Mouse (Mus musculus) myocyte (in vitro differentiated cells): ENCODE results near the gene Zfp683. TPM values are rescaled to one million over a fixed set of nuclear protein-coding genes. Genes with fewer than 3 reads are reported as not detected.

Experiments
- H3K27me3 ChIP-seq: one replicate; pipeline ENCODE4 v1.6.1; 2011; ENCODE audit not compliant: control insufficient read depth, insufficient read depth, insufficient read length
- H3K36me3 ChIP-seq: one replicate; pipeline ENCODE4 v1.6.1; 2011; ENCODE audit not compliant: control insufficient read depth, insufficient read depth
- H3K4me2 ChIP-seq: one replicate; pipeline ENCODE4 v1.6.1; 2011; ENCODE audit warnings: low read depth, control low read depth
- H3K4me3 ChIP-seq: one replicate; pipeline ENCODE4 v1.5.1; 2011; ENCODE audit warnings: mild to moderate bottlenecking, control low read depth, moderate library complexity
- H3K79me2 ChIP-seq: one replicate; pipeline ENCODE4 v1.6.1; 2011; ENCODE audit not compliant: control insufficient read depth, insufficient read depth
- H3ac ChIP-seq: one replicate; pipeline ENCODE4 v1.6.1; 2011; ENCODE audit not compliant: control insufficient read depth, insufficient read length
- CEBPB ChIP-seq: IDR thresholded peaks from 2 replicates; pipeline ENCODE4 v1.6.1; 2011; ENCODE audit warnings: mild to moderate bottlenecking, moderate library complexity; ENCODE audit not compliant: poor library complexity, insufficient read depth, severe bottlenecking
- E2F4 ChIP-seq: IDR thresholded peaks from one replicate; pipeline ENCODE4 v1.6.1; 2011; ENCODE audit warnings: mild to moderate bottlenecking, control low read depth, moderate library complexity; ENCODE audit not compliant: insufficient read depth
- MAX ChIP-seq: IDR thresholded peaks from one replicate; pipeline ENCODE4 v1.6.1; 2011; ENCODE audit warnings: low read depth, mild to moderate bottlenecking, control low read depth
- MYOD1 ChIP-seq, 3 experiments: IDR thresholded peaks; one replicate each; pipeline ENCODE4 v1.6.1; 2011; ENCODE audit warnings: control low read depth in 2 of 3, low read depth in 2 of 3, mild to moderate bottlenecking in 2 of 3, moderate library complexity in 1 of 3; ENCODE audit not compliant: insufficient read length in 2 of 3, control insufficient read depth in 1 of 3
- MYOG ChIP-seq, 3 experiments: IDR thresholded peaks; one replicate each; pipeline ENCODE4 v1.6.1; 2011; ENCODE audit warnings: control low read depth in 2 of 3, low read depth in 2 of 3, mild to moderate bottlenecking in 2 of 3; ENCODE audit not compliant: insufficient read length in 2 of 3, control insufficient read depth in 1 of 3, insufficient read depth in 1 of 3
- POLR2A ChIP-seq: IDR thresholded peaks from one replicate; pipeline ENCODE4 v1.6.1; 2011; ENCODE audit warnings: low read depth, mild to moderate bottlenecking, control low read depth, moderate library complexity; ENCODE audit not compliant: insufficient read length
- POLR2AphosphoS2 ChIP-seq: IDR thresholded peaks from one replicate; pipeline ENCODE4 v1.6.1; 2011; ENCODE audit warnings: low read depth, control low read depth; ENCODE audit not compliant: insufficient read length
- REST ChIP-seq: IDR thresholded peaks from one replicate; pipeline ENCODE4 v1.6.1; 2011; ENCODE audit warnings: mild to moderate bottlenecking, control low read depth, moderate library complexity; ENCODE audit not compliant: insufficient read depth, insufficient read length
- SRF ChIP-seq: IDR thresholded peaks from one replicate; pipeline ENCODE4 v1.6.1; 2011; ENCODE audit warnings: low read depth; ENCODE audit not compliant: control insufficient read depth, insufficient read length
- TCF12 ChIP-seq: IDR thresholded peaks from one replicate; pipeline ENCODE4 v1.6.1; 2011; ENCODE audit warnings: mild to moderate bottlenecking, control low read depth; ENCODE audit not compliant: poor library complexity, insufficient read depth, severe bottlenecking
- TCF3 ChIP-seq: IDR thresholded peaks from one replicate; pipeline ENCODE4 v1.6.1; 2011; ENCODE audit warnings: low read depth, control low read depth; ENCODE audit not compliant: insufficient read length
- USF1 ChIP-seq: IDR thresholded peaks from one replicate; pipeline ENCODE4 v1.6.1; 2011; ENCODE audit warnings: low read depth, mild to moderate bottlenecking, control low read depth, moderate library complexity
- polyA plus RNA-seq: library from polyadenylated mRNA; unstranded; fragments of >200 nt; fragmentation: generic; extraction: Trizol; gene quantifications from one replicate; pipeline ENCODE4 v1.2.1, GENCODE M21; 2012; ENCODE audit warnings: missing spikeins

Zfp683 gene
- polyA plus RNA-seq, result not detected

DNA sequence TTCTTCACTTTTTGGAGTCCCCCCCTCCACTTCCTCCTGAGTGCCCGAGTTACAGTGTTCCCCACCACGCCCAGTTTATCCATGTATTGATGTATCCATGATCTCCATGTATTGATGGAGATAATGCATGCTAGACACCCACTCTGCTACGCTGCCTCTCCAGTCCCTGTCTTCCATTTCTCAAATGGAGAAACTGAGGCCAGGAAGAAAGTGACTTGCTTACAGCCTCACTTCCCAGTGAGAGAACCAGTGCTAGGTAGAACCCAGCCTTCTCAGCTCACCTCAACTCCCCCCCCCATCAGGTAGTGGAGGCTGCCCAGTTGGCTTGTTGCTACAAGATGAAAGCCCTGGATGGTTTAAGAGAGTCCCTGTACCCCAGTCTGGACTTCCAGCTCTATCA is at the start of gene Zfp683:
Gene Zfp683, plus strand, starts transcription at position 301 of the 400 bp plus-strand sequence.
- Histone ChIP-seq H3K4me2 (no peak within 1 kb of the TSS), H3K36me3 (no peaks in the 10 kb centered on the region), H3K27me3 (peaks cover 42% of the 10 kb centered on the region), H3K79me2 (no peaks in the 10 kb centered on the region), H3K4me3 (no peak within 1 kb of the TSS), H3ac (no peak within 1 kb of the TSS)
- no peak for TF ChIP-seq POLR2AphosphoS2
- no peak for TF ChIP-seq CEBPB
- TF ChIP-seq USF1, result no peak
- TF ChIP-seq TCF12, result no peak
- no peak for TF ChIP-seq MYOG (IDR thresholded peaks at IDR 0.05; ENCODE audit: control insufficient read depth in 1 of 3, insufficient read depth in 1 of 3, insufficient read length in 2 of 3, low read depth in 2 of 3)
- TF ChIP-seq TCF3, result no peak
- no peak for TF ChIP-seq MAX
- TF ChIP-seq POLR2A, result no peak
- TF ChIP-seq SRF, result no peak
- TF ChIP-seq MYOD1 (IDR thresholded peaks at IDR 0.05; ENCODE audit: control insufficient read depth in 1 of 3, insufficient read length in 2 of 3, low read depth in 2 of 3), result no peak
- no peak for TF ChIP-seq E2F4
- TF ChIP-seq REST, result no peak

DNA sequence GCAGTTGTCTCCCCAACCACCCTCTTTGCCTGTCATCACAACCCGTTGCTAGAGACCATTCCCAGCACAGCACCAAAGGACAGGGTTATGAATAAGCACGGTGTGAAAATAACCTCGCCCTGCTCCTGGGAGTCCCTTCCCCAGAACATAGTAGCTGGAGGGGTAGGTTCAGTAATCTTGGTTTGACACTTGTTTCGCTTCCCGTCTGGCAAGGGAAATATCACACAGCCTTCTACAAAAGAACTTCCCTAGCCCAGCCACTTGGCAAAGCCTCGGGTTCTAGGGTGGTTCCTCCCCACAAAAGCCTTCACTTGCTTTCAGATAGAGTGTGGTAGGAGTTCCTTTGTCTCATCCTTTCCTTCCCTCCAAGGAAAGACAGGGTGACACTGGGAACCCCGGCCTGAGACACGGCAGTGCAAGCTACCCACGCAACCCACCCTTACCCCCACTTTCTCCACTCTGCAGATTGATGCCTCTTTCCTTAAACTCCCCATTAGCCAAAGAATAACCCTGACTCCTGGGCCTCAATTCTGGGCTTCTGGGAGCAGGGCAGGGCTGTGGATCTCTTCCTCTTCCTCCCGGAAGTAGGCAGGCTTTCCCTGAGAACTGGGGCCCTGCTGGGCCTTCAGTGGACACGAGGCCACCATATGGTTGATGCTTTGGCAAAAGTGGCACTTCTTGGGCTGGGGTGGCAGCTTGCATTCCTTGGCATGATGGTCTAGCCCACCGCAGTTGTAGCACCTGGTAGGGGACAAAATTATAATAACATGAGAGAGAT is 47.9 kb upstream of the Zfp683 start:
- TF ChIP-seq CEBPB (no peak), POLR2A (no peak), SRF (no peak), USF1 (no peak), MYOG (IDR thresholded peaks at IDR 0.05; ENCODE audit: control insufficient read depth in 1 of 3, insufficient read depth in 1 of 3, insufficient read length in 2 of 3, low read depth in 2 of 3) (no peak), POLR2AphosphoS2 (no peak), TCF12 (no peak), TCF3 (no peak), REST (no peak), MYOD1 (IDR thresholded peaks at IDR 0.05; ENCODE audit: control insufficient read depth in 1 of 3, insufficient read length in 2 of 3, low read depth in 2 of 3) (no peak), E2F4 (no peak), MAX (no peak)
- H3K36me3 ChIP-seq, result no peaks in the 10 kb centered on the region
- H3K4me2 ChIP-seq, result no peak overlapping the region
- no peaks in the 10 kb centered on the region for H3K79me2 ChIP-seq
- H3K4me3 ChIP-seq, result no peak overlapping the region
- no peak overlapping the region for H3ac ChIP-seq
- H3K27me3 ChIP-seq, result peaks cover 40% of the 10 kb centered on the region

DNA sequence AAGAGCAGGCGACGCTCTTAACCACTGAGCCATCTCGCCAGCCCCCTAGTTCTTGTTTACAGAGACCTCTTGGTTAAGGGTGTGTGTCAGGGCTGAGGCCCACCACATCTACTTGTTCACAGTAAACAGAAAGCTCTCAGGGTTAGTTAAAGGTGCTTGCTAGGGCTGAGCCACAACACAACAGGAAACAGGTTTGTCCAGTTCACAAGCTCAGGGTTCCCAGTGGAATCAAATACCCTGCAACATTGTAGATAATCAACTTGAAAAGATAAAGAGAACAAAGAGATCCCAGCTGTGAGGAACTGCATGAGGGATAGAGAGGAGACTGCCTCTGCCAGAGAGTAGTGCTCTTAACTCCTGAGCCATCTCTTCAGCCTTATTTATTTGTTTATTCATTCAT is 46.8 kb upstream of the Zfp683 start:
- no peaks in the 10 kb centered on the region for H3K36me3 ChIP-seq
- no peak overlapping the region for H3K4me2 ChIP-seq
- no peaks in the 10 kb centered on the region for H3K79me2 ChIP-seq
- TF ChIP-seq CEBPB (no peak), MYOD1 (IDR thresholded peaks at IDR 0.05; ENCODE audit: control insufficient read depth in 1 of 3, insufficient read length in 2 of 3, low read depth in 2 of 3) (no peak), TCF12 (no peak), MYOG (IDR thresholded peaks at IDR 0.05; ENCODE audit: control insufficient read depth in 1 of 3, insufficient read depth in 1 of 3, insufficient read length in 2 of 3, low read depth in 2 of 3) (no peak), USF1 (no peak), POLR2A (no peak), POLR2AphosphoS2 (no peak), REST (no peak), E2F4 (no peak), TCF3 (no peak), MAX (no peak), SRF (no peak)
- H3ac ChIP-seq, result no peak overlapping the region
- H3K4me3 ChIP-seq, result no peak overlapping the region
- peaks cover 45% of the 10 kb centered on the region for H3K27me3 ChIP-seq

DNA sequence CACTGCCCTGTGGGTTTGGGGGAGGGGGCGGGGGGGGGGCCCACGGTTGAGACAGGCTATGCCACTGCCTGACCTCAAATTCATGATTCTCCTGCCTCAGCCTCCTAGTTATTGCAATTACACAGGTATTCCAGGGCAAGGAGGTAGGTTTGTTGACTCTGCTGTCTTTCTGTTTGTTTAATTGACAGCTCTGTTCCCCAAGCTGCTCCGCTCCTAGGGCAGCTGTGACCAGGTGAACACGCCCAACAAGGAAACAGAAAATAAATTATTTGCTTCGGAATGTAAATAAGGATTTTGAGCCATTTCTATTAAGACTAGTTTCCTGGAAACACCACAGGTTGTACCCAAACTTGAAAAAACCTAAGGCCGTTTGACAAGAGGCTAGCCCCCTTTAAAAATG is 43.9 kb upstream of the Zfp683 start:
- TF ChIP-seq MYOG (IDR thresholded peaks at IDR 0.05; ENCODE audit: control insufficient read depth in 1 of 3, insufficient read depth in 1 of 3, insufficient read length in 2 of 3, low read depth in 2 of 3) (no peak), E2F4 (no peak), POLR2A (no peak), REST (no peak), CEBPB (no peak), MYOD1 (IDR thresholded peaks at IDR 0.05; ENCODE audit: control insufficient read depth in 1 of 3, insufficient read length in 2 of 3, low read depth in 2 of 3) (no peak)
- Histone ChIP-seq H3K4me3 (no peak overlapping the region), H3K27me3 (peaks cover 35% of the 10 kb centered on the region)

More for the DNA sequence above, 43.9 kb upstream of the Zfp683 start:
- no peaks in the 10 kb centered on the region for H3K79me2 ChIP-seq
- no peak overlapping the region for H3ac ChIP-seq
- H3K36me3 ChIP-seq, result no peaks in the 10 kb centered on the region
- H3K4me2 ChIP-seq, result no peak overlapping the region
